Mouse (Mus musculus) liver, embryonic 15.5 days (tissue): Measurements from ENCODE around the gene Itga9. TPM values are rescaled to one million over a fixed set of nuclear protein-coding genes. Genes with fewer than 3 reads are reported as not detected.

ENCODE experiments used
- ATAC-seq: fragments of 200-750 bp; cut with Nextera tagmentation; 2 replicates; pipeline ENCODE4 v1.8.0; 2017; ENCODE audit warnings: moderate number of reproducible peaks, mild to moderate bottlenecking, moderate library complexity; ENCODE audit not compliant: insufficient read depth
- H3K27ac ChIP-seq: fragments of 300-500 bp; sonication (generic); replicated peaks from 2 replicates; pipeline ENCODE4 v1.5.1; 2015; ENCODE audit warnings: mild to moderate bottlenecking, inconsistent platforms
- H3K27me3 ChIP-seq: fragments of 300-500 bp; sonication (generic); 2 replicates; pipeline ENCODE4 v1.6.1; 2015; ENCODE audit warnings: mild to moderate bottlenecking, inconsistent platforms
- H3K36me3 ChIP-seq: fragments of 300-500 bp; sonication (generic); replicated peaks from 2 replicates; pipeline ENCODE4 v1.6.1; 2015; ENCODE audit warnings: moderate library complexity, mild to moderate bottlenecking, inconsistent platforms
- H3K4me1 ChIP-seq: fragments of 300-500 bp; sonication (generic); replicated peaks from 2 replicates; pipeline ENCODE4 v1.6.1; 2015; ENCODE audit warnings: inconsistent platforms
- H3K4me2 ChIP-seq: fragments of 300-500 bp; sonication (generic); 2 replicates; pipeline ENCODE4 v1.6.1; 2015; ENCODE audit warnings: moderate library complexity, mild to moderate bottlenecking, inconsistent platforms
- H3K4me3 ChIP-seq: fragments of 300-500 bp; sonication (generic); replicated peaks from 2 replicates; pipeline ENCODE4 v1.5.1; 2015; ENCODE audit warnings: mild to moderate bottlenecking, inconsistent platforms
- H3K9ac ChIP-seq: fragments of 300-500 bp; sonication (generic); 2 replicates; pipeline ENCODE4 v1.6.1; 2015; ENCODE audit warnings: moderate library complexity, mild to moderate bottlenecking, inconsistent platforms
- H3K9me3 ChIP-seq: fragments of 300-500 bp; sonication (generic); replicated peaks from 2 replicates; pipeline ENCODE4 v1.6.1; 2016; ENCODE audit warnings: inconsistent platforms
- WGBS: fragments of 180-500 bp; shearing (Covaris S2); methylation state at CpG from one replicate; pipeline ENCODE4 v1.1.7; 2015; ENCODE audit warnings: mixed read lengths; ENCODE audit not compliant: insufficient replicate concordance; 5-methylcytosine and 5-hydroxymethylcytosine counted together
- polyA plus RNA-seq: library from polyadenylated mRNA; unstranded; fragments of >200 nt; fragmentation: Nextera tagmentation; extraction: Ambion mirVana; gene quantifications from 2 replicates; pipeline ENCODE4 v1.2.1, GENCODE M21; 2015

Itga9 gene
- polyA plus RNA-seq, 1 experiment from 2014 or later, result 3.4 TPM

- Histone ChIP-seq H3K27ac (no peak overlapping the region), H3K4me1 (no peaks in the 10 kb centered on the region), H3K4me2 (no peak overlapping the region), H3K36me3 (no peaks in the 10 kb centered on the region), H3K9ac (no peak overlapping the region), H3K27me3 (no peaks in the 10 kb centered on the region), H3K9me3 (no peaks in the 10 kb centered on the region), H3K4me3 (no peak overlapping the region)
- 70% methylated on average over 15 of the region's 15 CpGs for WGBS
- no peak for ATAC-seq
These were observed 194.9 kb downstream of the Itga9 start for GRCm38 (mm10) chr9:118801176-118801909.

DNA sequence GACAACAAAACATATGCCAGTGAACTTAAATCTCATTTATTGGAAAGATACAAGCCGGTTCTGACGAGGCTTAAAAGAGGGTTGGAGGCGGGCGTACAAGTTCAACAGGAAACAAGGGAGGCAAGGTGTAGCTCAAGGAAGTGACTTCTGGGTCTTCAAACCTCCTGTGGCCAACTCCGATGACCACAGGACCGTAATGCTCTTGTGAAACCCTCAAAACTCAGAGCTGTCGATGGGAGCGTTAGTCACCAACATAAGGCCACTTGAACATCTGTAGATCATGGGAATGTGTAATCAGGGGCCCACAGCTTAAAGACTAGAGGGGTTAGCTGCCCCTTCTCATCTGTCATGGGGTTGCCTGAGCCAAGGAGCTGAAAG is 195.4 kb downstream of the Itga9 start:
- H3K9ac ChIP-seq, result no peak overlapping the region
- no peak overlapping the region for H3K4me3 ChIP-seq
- ATAC-seq, result no peak
- H3K27me3 ChIP-seq, result no peaks in the 10 kb centered on the region
- no peaks in the 10 kb centered on the region for H3K36me3 ChIP-seq
- no peak overlapping the region for H3K4me2 ChIP-seq
- no peaks in the 10 kb centered on the region for H3K4me1 ChIP-seq
- H3K9me3 ChIP-seq, result no peaks in the 10 kb centered on the region
- no peak overlapping the region for H3K27ac ChIP-seq
- WGBS, result 66% methylated on average over 8 of the region's 8 CpGs

- no peaks in the 10 kb centered on the region for H3K27me3 ChIP-seq
- no peak overlapping the region for H3K4me2 ChIP-seq
- H3K36me3 ChIP-seq, result no peaks in the 10 kb centered on the region
- H3K9me3 ChIP-seq, result no peaks in the 10 kb centered on the region
- ATAC-seq, result no peak
- no peak overlapping the region for H3K27ac ChIP-seq
- no peak overlapping the region for H3K4me3 ChIP-seq
- H3K9ac ChIP-seq, result no peak overlapping the region
- WGBS, result 78% methylated on average over 11 of the region's 11 CpGs
- no peaks in the 10 kb centered on the region for H3K4me1 ChIP-seq
These were observed 195.9 kb downstream of the Itga9 start for GRCm38 (mm10) chr9:118802380-118802779.

- no peak for ATAC-seq
- H3K4me2 ChIP-seq, result no peak overlapping the region
These were observed 199.2 kb downstream of the Itga9 start for GRCm38 (mm10) chr9:118805740-118806139.

DNA sequence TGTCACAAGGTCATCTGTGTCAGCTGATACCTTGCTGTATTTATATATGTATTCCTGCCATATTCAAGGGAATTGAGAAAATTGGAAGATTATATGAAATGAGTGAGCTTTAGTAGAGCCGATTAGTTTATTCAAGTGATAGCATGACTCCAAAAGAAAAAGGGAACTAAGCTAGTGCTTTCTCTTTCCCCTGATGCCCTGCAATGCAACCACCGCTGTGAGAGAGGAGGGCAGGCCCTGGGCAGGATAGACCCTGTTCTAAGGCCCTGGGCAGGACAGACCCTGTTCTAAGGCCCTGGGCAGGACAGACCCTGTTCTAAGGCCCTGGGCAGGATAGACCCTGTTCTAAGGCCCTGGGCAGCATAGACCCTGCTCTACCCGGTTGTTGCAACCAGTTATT is 201.2 kb downstream of the Itga9 start:
- H3K9ac ChIP-seq, result no peak overlapping the region
- no peak overlapping the region for H3K27ac ChIP-seq

More at GRCm38 (mm10) chr9:118805740-118806139, 199.2 kb downstream of the Itga9 start:
- Histone ChIP-seq H3K36me3 (no peaks in the 10 kb centered on the region), H3K27ac (no peak overlapping the region), H3K4me3 (no peak overlapping the region), H3K9ac (no peak overlapping the region), H3K27me3 (no peaks in the 10 kb centered on the region), H3K4me1 (no peaks in the 10 kb centered on the region), H3K9me3 (no peaks in the 10 kb centered on the region)
- 70% methylated on average over 6 of the region's 6 CpGs for WGBS

GRCm38 (mm10) chr9:118812221-118812620 is 205.7 kb downstream of the Itga9 start:
- Histone ChIP-seq H3K27ac (no peak overlapping the region), H3K4me3 (no peak overlapping the region), H3K27me3 (no peaks in the 10 kb centered on the region), H3K4me2 (no peak overlapping the region), H3K9ac (no peak overlapping the region), H3K9me3 (no peaks in the 10 kb centered on the region), H3K36me3 (no peaks in the 10 kb centered on the region), H3K4me1 (no peaks in the 10 kb centered on the region)
- 74% methylated on average over 7 of the region's 7 CpGs for WGBS
- ATAC-seq, result no peak

More for the DNA sequence above, 201.2 kb downstream of the Itga9 start:
- H3K4me1 ChIP-seq, result no peaks in the 10 kb centered on the region
- no peak overlapping the region for H3K4me2 ChIP-seq
- H3K27me3 ChIP-seq, result no peaks in the 10 kb centered on the region
- WGBS, result 65% methylated on average over 3 of the region's 3 CpGs
- no peaks in the 10 kb centered on the region for H3K36me3 ChIP-seq
- ATAC-seq, result no peak
- no peak overlapping the region for H3K4me3 ChIP-seq
- H3K9me3 ChIP-seq, result no peaks in the 10 kb centered on the region

- 58% methylated on average over 5 of the region's 5 CpGs for WGBS
- H3K4me3 ChIP-seq, result no peak overlapping the region
These were observed 207.0 kb downstream of the Itga9 start for GRCm38 (mm10) chr9:118813492-118813891.

GRCm38 (mm10) chr9:118814056-118814455 is 207.6 kb downstream of the Itga9 start:
- H3K27me3 ChIP-seq, result no peaks in the 10 kb centered on the region
- no peak overlapping the region for H3K9ac ChIP-seq
- no peak overlapping the region for H3K4me2 ChIP-seq
- no peaks in the 10 kb centered on the region for H3K36me3 ChIP-seq
- no peak overlapping the region for H3K4me3 ChIP-seq
- H3K9me3 ChIP-seq, result no peaks in the 10 kb centered on the region
- H3K27ac ChIP-seq, result no peak overlapping the region
- ATAC-seq, result no peak
- H3K4me1 ChIP-seq, result no peaks in the 10 kb centered on the region
- WGBS, result 74% methylated on average over 16 of the region's 16 CpGs

More at GRCm38 (mm10) chr9:118813492-118813891, 207.0 kb downstream of the Itga9 start:
- Histone ChIP-seq H3K27ac (no peak overlapping the region), H3K9me3 (no peaks in the 10 kb centered on the region), H3K4me2 (no peak overlapping the region), H3K36me3 (no peaks in the 10 kb centered on the region), H3K27me3 (no peaks in the 10 kb centered on the region), H3K4me1 (no peaks in the 10 kb centered on the region), H3K9ac (no peak overlapping the region)
- ATAC-seq, result no peak

- ATAC-seq, result no peak
- H3K36me3 ChIP-seq, result no peaks in the 10 kb centered on the region
- no peaks in the 10 kb centered on the region for H3K9me3 ChIP-seq
- no peaks in the 10 kb centered on the region for H3K27me3 ChIP-seq
- 66% methylated on average over 8 of the region's 8 CpGs for WGBS
- no peak overlapping the region for H3K27ac ChIP-seq
- H3K4me1 ChIP-seq, result no peaks in the 10 kb centered on the region
- no peak overlapping the region for H3K9ac ChIP-seq
- no peak overlapping the region for H3K4me2 ChIP-seq
- no peak overlapping the region for H3K4me3 ChIP-seq
These were observed 208.0 kb downstream of the Itga9 start for GRCm38 (mm10) chr9:118814461-118814860.

DNA sequence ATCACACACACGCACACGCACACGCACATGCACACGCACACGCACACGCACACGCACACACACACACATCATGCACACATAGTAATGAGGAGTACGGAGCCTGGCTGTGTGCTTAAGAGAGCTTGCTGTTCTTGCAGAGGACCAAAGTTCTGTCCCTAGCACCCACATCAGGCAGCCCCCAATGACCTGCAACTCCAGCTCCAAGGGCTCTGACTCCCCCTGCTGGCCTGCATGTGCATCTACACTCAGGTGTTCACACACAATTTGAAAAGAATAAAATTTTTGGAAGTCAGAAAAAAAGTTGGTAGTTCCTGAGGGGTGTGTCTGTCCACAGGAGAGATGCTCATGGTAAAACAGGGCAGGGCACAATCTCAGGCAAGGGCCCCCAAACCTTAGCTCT is 209.1 kb downstream of the Itga9 start:
- ATAC-seq, result no peak
- H3K4me3 ChIP-seq, result no peak overlapping the region
- H3K4me2 ChIP-seq, result no peak overlapping the region
- no peaks in the 10 kb centered on the region for H3K27me3 ChIP-seq
- no peak overlapping the region for H3K9ac ChIP-seq
- H3K27ac ChIP-seq, result no peak overlapping the region
- H3K4me1 ChIP-seq, result no peaks in the 10 kb centered on the region
- WGBS, result 97% methylated on average over 8 of the region's 8 CpGs
- no peaks in the 10 kb centered on the region for H3K36me3 ChIP-seq
- H3K9me3 ChIP-seq, result no peaks in the 10 kb centered on the region

DNA sequence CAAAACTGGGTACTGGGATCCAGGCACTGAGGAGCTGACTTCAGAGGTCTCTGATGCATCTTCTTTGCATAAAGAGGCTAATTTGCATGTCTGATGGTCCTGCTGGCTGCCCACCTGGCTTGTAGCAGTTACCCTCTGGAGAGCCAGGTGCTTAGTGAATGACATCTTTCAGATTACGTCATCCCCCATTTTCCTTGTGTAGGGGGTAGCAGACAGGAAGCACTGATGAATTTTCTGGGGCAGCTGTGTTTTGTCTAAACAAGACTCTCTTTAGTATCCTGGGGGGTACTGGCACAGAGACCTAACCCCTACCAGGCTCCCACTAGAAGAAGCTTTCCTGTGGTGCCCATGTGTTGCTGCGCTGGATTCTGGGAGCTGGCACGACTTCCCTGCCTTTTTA is 212.0 kb downstream of the Itga9 start:
- H3K9me3 ChIP-seq, result no peaks in the 10 kb centered on the region
- no peak for ATAC-seq
- H3K27me3 ChIP-seq, result no peaks in the 10 kb centered on the region
- H3K9ac ChIP-seq, result no peak overlapping the region
- H3K4me1 ChIP-seq, result 0 out of 2 replicates have a peak, but pooled peaks cover 4% of the 10 kb centered on the region
- H3K4me2 ChIP-seq, result no peak overlapping the region
- WGBS, result 60% methylated on average over 3 of the region's 3 CpGs
- no peak overlapping the region for H3K27ac ChIP-seq
- H3K36me3 ChIP-seq, result no peaks in the 10 kb centered on the region
- H3K4me3 ChIP-seq, result no peak overlapping the region
